Mouse (Mus musculus) CD4-positive, CD25-positive, alpha-beta regulatory T cell, adult 2 months (primary cell): Measurements from ENCODE around the gene Spata13.
A peak's percentile ranks its signal among the peaks of the same experiment; 100 is the strongest.

Source experiments
- DNase-seq: peaks from one replicate; pipeline ENCODE4 v3.0.0-alpha.2; 2012; ENCODE audit warnings: low read depth, low spot score

Gene Spata13

DNA sequence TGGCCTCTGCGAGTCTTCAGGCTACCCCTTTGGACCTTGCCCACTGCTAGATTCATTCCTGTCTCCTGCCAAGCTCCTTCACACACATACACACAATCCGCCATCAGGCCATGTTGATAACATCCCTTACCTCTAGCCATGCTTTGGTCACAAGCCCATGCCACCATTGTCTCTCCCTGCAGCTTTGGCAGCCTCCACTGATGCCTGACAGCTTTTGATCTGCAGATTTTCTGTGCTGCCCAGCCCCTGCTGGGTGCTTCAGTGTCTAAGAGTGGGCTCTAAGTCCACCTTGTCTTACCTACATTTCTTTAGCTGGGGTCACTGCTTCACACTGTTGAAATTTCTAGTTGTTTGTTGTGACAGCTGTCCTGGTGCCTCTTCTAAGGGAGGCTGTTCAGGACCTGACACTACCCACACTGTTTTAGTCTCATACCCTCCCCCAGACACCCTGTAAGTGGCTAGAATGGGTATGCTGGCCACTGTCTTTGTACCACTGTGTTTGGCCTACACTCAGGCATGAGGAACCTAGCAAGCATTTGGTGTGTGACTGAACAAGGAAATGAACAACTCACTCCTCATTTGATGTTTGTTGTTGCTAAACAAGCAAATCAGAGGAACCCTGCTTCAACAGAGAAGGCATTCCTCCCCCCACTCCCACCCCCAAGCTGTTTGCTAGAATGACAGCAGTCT is 43.0 kb downstream of the Spata13 start:
- no peak for DNase-seq

DNA sequence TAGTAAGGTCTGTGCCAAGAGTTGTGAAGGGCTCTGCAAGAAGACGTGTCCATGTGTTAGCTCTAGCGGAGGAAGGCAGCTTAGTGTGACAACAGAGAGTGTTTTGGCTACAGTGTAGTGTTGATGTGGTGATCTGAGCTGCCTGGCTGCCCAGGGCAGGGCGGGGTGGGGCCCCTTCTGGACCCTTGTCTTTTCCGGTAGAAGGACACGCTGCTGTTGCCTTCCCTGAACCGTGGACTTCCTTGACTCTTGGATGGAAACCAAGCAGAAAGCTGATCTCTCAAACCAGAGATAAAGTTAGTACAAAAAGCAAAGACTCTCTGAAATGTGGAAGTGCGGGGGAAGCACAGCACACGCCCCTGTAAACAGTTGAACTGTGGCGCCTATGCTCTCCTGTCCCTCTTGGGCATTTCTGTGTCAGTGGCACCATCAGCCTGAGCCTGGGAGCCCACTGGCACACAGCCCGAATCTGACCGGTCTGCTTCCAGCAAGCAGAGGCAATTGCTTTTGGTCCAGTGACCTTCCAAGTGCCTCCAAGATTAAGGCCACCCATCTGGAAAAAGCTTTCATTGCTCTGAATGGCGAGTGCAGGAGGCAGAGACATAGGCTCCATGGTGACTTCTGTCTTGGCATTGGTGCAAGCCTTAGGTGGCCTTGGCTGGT is 48.7 kb downstream of the Spata13 start:
- no peak for DNase-seq

DNA sequence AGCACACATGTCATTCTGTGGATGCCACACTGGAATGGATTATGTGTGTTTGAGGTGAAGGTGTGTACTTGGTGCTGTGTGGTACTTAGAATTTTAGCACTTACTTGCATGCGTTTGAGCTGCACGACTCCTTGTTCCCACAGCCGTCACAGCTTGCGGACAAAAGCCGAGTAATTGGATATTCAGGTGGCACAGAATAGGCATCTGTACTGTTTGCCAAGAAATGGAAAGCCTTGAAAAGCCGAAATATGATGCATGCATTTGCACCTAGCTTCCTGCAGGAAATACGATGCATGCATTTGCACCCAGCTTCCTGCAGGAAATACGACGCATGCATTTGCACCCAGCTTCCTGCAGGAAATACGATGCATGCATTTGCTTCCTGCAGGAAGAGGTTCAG is 50.2 kb downstream of the Spata13 start:
- no peak for DNase-seq

DNA sequence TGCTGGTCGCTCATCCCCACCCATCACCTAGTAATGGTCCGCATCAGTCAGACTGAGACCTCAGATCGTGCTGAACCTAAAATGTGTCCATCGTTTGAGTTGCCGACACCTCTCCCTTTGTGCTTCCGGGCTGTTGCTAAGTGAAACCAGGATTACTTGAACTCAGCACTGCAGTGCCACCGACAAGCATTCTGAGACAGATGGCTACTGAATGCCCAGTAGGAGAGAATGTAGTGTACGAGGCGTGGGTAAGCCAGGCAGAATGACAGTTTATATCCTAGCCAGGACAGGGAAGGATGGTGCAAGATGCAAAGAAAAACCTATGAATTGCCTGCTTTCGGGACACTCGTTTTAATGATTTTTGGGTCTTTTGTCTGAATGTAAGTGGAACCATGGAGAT is 52.9 kb downstream of the Spata13 start:
- DNase-seq, result no peak

DNA sequence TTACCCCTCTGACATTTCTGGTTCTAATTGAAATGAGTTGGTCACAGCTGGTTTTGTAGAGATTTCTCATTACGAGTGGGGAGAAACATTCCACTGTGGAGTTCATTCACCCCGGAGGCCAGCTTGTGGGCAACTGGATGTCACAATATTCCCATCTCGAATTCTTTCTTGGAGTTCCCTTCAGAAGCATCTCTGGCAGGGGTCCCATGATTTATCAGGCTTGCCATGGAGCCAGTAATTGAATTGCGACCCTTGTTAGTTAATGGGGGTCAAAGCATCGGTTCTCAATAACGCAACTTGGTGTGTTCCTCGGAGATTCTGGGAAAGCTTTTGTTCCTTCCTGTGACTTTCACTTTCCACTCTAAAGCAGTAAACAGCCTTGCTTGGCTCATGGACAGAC is 53.4 kb downstream of the Spata13 start:
- no peak for DNase-seq

DNA sequence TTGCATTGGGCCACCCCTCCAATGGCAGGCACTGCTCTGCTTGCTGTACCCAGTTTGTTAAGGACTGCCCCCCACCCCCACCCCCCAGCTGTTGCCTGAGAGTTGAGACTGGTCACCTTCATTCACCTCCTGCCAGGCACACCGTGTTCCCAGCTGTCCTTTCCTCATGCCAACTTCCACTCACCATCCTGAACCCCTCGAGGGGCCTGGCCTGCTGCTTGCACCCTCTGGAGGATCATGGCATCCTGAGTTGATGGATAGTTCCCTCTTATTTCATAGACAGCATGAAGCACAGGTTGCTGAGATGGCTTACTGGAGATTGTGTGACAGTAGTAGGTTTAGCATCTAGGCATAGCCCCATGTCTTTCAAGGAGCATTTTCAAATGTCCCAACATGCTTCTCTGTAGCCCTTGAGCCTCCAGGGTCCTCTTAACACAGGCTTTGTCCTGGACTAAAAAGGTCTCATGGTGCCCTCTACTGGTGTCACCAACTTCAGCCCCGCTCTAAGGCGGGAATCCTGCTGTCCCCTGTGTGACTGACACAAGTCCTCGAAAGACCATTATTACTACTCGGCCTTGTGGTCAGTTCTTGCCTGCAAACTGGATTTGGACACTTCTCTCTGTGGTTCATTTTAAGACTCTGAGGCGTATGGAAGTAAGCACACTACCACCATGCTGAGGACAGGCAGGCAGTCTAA is 54.9 kb downstream of the Spata13 start:
- DNase-seq, result peak; percentile 65

DNA sequence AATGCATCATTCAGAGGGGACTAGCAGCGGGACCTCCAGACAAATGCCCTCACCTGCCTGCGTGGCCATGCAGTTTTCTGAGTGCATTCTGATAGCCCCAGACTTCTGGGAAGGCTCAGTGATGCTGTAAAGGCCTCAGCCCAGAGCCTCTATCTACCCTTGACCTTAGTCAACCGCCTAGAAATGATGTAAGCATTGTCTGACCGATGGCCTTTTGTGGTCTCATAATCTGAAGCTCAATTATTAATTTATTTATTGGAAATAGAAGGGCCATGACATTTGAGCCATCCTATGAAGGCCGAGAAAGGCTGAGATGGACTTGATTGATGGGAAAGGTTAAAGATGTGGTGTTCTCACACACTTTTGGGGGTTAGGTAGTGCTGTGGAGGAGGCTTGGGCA is 56.0 kb downstream of the Spata13 start:
- DNase-seq, result no peak

DNA sequence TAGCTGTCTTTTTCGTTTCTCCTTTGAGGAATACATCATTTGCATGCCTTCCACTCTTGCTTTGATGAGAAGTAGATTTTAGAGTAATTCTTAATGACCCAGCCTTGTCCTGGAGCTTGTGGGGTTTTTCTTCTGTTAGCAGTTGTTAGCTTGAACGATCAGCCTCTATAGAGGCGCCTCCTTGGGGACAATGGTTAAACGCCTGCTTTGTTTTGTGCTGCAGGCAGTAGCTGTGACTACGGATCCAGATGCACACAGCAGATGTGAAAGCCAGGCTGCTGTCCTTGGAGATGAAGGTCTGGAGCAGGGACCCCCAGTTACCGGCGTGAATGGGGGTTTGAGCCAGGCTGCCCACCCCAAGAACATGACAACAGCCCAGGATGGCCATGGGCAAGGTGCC is 56.8 kb downstream of the Spata13 start:
- DNase-seq, result no peak

DNA sequence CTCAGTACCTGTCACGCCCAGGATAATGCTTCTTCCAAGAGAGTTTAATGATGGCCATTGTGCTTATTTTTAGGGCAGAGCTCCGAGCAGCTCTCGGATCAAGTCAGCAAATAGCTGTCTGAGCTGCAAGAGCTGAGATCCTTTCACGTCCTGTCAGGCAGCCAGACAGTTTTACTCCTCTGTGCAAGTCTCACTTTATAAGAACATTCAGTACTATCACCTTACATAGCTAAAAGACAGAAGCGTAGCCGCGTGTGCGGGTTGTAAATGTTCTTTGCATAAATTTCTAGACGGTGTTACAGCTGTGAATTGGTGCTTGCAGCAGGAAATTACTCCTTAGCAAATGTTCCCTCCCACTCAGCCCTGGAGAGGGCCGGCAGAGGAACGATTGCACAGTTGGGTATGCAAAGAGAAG is 59.3 kb downstream of the Spata13 start:
- DNase-seq, result no peak

DNA sequence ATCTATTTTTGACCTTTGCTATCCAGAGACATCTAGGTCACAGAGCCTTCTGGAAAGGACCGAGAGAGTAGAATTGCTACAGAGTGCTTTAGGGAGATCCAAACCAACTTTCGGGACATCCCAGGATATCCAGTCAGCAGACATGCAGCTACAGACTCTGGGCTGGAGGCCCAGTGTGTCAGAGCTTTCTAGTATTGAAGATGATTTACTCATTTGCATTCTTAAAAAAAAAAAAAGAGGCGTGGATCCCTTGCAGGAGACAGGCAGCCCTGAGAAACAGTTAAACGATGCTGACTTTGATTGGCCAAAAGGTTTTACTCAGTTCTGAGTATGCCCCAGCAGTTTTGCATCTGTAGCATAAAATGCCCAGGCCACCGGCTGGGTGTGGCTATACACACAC is 59.9 kb downstream of the Spata13 start:
- DNase-seq, result no peak

DNA sequence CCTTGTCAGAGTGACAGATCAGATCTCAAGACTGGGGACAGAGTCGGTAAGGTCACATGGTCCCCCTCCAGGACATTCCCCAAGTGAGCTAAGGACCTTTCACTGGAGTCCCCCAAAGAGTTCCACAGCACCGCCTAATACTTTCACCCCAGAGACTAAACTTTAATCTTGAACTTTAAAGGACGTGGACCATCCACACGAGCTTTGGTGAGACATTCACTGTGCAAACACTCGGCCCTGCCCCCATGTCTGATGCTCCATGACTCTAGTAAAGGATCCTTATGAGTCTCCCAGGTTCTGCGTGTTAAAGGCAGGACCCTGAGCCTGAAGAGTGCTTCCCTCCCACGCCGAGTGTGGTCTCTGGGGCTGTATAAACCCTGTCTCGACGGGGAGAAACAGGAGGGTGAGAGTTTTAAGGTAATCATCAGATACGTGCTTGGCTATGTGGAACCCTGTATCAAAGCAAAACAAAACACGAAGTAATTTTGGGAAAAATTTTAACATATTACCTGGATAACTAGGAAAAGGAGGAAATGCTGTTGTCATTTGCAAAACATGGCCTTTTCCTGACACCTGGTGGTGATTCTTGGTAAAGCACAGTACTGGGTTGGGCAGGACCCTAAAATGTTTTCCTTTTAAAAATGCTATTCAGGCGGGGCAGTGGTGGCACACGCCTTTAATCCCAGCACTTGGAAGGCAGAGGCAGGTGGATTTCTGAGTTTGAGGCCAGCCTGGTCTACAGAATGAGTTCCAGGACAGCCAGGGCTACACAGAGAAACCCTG is 60.6 kb downstream of the Spata13 start:
- DNase-seq, result peak; percentile 71

DNA sequence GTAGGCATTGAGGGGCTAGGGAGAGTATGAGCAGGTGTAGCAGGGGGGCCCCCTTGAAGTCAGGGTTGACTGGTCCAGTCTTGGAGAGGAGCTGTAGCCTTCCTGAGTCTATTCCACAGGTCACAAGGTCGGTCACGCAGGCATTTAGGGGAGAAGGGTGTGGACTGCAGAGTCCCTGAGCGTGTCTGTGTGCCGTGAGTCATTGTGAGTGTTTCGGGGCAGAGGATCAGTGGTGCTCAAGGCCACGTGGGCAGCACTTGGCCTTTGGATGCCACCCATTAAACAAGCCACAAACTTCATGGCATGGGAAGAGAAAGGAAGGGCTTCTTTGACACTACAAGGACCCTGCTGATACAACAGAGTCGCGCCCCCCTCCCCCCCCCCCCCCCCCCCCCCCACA is 63.5 kb downstream of the Spata13 start:
- no peak for DNase-seq

DNA sequence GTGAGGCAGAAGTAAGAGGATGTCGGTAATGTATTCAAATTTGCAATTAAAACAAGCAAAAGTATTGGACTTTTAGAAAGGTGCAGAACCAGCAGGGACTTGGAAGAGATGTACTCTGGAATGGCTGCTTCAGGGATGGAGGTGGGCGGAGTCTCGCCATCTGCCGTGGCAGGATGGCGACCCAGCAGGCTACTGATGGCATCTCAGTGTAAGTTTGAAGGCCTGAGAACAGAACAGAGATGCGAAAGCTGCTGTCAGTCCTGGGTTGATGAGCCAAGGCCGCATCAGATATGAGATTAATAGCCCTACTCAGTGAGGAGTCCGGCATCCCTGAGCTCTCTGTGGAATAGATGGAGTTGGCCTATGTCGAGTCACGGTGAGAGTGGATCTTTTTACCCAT is 65.2 kb downstream of the Spata13 start:
- no peak for DNase-seq

DNA sequence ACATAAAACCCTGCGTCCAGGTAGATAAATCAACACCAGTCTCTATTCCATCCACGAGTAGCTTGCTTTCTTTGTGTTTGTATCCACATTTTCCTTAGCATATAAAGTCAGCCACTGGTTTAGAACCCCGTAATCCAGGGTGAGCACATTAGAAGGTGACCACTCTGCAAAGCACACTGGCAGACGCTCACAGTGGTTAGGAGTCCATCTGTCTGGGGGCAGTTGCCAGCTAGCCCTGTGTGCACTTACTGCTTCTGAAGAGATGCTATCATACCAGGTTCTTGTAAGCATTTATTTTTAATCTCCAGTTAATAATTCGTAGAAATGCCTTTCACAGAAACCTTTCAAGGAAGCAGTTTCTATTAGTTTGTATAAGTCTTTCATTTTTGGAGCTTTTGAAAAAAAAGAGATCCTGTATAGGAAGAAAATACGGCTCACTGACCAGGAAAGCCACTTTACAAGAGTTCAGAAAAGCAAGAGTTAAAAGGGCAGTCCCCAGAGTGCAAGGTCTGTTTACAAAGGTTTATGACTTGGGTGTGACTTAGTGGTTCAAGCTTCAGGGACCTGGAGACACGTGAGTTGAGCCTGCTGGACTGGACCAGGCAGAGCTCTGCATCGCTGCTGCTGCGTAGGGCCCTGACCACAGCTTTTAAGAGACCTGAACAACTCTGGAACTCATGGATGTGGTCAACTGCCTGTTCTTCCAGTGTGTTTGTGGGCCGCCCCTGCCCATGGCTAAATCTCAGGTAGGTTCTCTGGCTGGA is 68.8 kb downstream of the Spata13 start:
- DNase-seq, result no peak

DNA sequence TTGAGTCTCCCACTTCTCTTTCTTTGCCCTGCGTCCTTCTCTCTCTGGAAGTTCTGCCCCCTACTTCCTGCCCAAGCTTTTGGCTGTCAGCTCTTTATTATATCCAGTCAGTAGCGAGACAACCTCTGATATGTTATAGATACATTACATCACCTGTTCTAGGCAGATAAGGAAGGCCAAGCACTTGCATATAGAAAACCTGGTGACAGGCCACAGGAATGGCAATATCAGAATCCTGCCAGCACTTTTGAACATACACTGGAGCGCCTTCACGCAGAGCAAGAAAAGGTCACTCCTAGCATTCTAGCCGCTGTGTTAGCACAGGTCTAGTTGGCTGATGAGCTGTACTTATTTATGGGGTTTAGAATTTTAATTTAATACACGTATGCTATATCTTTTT is 70.7 kb downstream of the Spata13 start:
- no peak for DNase-seq

DNA sequence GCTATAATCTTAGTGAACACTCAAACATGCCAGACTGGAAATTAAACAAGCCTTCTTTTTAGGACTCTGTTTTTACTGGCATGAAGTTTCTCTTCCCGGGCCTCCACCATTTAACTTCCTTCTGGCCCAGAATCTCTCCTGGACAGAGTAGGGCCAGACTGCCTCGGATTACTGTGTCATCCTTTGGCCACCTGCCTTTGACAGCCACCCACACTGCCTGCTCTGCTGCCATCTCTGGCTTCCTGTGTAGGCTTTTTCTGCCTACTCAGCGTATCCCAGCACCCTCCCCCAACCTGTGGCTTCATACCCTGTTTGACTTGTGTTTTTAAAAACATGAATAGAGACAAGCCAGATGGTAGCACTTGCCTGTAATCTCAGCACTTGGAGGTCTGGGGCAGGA is 71.2 kb downstream of the Spata13 start:
- peak; percentile 80 for DNase-seq

DNA sequence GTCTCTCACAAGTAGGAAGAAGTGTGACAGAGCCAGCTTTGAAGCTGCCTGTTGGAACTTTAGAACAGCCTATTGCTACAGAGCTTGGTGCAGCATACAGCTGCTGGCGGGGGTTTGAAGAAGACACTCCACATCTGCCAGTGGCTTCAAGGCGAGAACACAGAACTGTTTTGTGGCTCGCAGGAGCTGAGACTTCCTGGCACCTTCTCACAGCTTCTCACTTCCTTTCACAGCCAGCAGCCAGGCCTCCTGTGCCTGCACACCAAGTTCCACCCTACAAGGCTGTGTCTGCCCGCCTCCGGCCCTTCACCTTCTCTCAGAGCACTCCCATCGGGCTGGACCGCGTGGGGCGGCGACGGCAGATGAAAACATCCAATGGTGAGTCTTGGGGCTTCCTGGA is 75.4 kb downstream of the Spata13 start:
- DNase-seq, result peak; percentile 80

DNA sequence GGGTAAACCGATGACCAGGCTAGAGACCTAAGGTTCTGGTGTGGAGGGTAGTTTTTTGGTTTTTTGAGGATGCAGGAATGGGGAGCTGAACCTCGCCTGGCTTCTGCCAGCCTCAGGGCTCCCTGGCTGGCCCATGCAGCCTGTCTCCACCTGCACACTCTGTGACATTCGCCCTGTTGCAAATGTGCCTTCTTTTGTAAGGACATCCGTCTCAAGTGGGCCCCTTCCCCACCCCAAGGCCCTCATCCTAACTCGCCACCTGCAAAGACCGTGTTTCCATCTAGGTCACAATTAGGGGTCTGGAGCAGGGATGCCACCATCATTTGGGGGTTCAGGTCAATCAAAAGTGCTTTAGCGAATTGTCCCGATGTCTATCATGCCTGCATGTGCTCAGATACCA is 75.9 kb downstream of the Spata13 start:
- DNase-seq, result no peak

DNA sequence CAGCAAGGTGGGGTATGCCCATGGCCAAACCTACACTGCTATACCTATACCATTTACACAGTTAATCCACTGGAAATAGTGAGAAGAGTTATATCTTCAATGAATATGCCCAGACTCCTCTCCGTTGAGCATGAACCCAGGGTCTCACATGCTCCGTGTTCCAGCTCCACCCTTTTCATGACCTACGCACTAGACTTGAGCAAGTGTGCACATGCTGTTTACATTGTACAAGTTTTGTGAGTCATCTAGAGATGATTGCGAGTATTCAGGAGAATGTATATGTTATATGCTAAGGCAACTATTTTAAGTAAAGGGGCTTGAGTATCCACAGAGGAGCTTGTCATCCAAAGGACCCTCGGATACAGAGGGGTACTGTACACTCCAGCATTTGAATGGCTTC is 77.4 kb downstream of the Spata13 start:
- DNase-seq, result peak; percentile 62

DNA sequence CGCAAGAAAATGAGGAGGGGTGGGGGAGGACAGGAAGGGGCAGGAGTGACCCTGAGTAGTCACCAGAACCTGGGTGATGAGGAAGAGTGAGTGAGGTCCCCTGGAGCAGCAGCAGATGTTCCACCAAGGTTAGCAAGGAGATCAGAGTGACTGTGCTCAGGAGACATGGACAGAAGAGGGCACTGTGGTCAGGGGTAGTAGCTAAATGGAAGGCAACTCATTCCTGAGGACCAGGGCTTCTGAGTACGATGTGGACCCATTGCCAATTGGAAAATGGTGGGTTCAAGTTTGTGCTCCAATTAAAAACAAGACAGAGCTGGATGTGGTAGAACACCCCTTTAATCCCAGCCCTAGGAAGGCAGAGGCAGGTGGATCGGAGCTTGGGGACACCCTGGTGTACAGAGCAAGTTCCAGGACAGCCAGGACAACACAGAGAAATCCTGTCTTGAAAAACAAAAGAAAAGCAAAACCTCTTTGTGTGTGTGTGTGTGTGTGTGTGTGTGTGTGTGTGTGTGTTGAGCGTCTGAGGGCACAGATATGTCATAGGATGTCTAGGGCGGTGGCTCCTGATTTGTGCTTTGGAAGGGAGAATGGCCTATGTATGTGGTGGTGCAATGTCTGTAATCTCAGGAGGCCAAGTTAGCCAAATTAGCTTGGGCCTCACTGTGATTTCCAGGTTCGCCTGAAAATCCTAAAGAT is 77.9 kb downstream of the Spata13 start:
- peak; percentile 66 for DNase-seq

DNA sequence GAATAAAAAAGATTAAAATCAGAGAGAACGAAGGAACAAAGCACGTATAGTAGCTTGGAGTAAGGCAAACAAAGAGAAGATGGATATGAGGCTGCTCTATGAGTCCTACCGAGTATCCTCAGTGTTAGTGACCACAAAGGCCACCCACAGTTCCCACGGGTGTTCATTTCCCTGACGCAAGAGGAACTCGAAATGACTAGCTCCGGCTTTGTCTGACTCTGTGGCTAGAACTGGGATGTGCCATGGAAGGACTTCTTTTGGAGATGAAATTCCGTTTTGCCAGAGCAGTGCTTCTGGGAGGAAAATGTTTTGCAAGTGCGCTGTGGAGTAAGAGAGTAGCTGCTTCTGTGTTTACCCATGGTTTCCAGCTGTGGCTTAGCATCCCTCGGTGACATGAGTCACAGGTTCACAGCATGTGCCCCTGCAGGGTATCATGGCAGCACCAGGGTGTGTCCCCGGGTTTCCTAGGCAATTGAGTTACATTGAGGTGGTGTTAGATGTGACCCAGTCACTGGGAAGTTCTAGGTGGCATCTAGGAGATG is 78.6 kb downstream of the Spata13 start:
- peak; percentile 59 for DNase-seq
